Mouse (Mus musculus): ENCODE measurements around the gene Jmjd1c.
A peak's percentile ranks its signal among the peaks of the same experiment; 100 is the strongest.

Gene Jmjd1c

GRCm38 (mm10) chr10:67137437-67137836, 41.5 kb downstream of the Jmjd1c start:
- no peak for DNase-seq

DNA sequence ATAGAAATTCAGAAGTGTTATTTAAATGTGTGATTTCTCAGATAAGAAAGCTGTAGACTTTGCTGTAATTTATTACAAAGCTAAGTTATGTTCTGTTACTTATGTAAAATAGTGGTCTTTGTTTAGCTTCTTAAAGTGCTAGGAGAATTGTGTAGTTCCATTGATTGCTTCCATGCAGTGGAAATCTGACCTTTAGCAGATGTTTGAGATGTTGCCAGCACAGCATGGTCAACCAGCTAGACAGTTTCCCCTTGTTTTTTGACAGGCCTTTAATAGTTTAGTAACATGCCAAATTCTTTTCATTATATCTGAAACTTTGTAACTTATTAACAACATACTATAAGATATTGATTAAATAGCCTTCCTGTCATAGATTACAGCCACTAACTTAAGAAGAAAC, 47.7 kb downstream of the Jmjd1c start:
- DNase-seq: no peak

GRCm38 (mm10) chr10:67144269-67144668, 48.3 kb downstream of the Jmjd1c start:
- DNase-seq: no peak

GRCm38 (mm10) chr10:67145623-67146022, 49.7 kb downstream of the Jmjd1c start:
- DNase-seq: no peak

- DNase-seq: no peak
Observed at GRCm38 (mm10) chr10:67151766-67152165, 55.8 kb downstream of the Jmjd1c start.

DNA sequence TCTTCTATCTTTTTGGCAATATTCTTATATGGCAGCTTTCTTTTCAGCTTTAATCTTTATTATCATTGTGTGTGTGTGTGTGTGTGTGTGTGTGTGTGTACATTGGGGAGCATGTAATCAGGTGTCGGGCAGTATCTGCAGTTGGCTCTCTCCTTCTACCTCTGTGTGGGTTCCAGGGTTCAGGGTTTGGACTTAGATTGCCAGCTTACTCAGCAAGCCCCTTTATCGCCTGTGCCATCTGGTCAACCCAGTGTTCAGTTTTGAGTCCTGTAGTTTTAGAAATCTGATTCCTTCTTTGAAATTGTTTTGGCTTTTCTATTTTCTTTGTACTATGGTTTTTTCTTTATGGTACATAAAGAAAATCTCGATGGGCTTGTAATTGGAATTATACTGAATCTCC, 58.7 kb downstream of the Jmjd1c start:
- no peak for DNase-seq

DNA sequence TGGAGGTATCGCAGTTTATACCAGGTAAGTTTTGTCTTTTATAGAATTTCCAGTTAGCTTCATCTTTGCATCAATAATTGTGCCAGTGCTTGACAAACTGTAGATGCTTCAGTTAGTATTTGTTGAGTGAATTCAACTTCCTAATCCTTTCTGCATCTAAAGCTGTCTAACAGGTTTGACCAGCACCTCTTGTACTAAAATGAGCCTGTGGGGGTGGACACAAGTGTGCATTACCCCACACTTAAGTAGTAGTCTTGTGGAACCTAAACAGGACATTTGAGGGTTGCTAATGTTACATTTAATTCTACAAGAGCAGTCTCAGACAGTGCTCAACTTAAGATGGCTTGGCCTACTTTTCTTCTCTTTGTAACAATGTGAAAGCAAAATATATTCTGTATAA, 78.1 kb downstream of the Jmjd1c start:
- no peak for DNase-seq

DNA sequence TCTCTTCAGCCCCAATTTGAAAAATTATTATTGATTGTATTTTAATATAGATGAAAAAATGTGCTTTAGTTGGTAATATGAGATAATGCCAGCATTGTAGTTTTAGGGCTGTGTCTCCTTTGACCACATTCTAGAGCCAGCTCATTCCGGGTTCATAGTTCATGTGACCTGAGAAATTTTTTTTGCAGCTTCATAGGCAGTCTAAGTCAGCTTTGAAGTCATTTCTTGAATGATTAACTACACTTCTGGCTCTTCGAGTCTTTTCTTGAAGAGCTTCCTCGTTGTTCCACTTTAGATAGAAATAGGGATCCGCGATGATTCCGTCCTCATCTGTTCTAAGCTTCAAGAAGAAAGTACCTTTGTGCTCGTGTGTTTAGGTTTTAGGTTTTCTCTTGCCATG, 80.1 kb downstream of the Jmjd1c start:
- DNase-seq: no peak

DNA sequence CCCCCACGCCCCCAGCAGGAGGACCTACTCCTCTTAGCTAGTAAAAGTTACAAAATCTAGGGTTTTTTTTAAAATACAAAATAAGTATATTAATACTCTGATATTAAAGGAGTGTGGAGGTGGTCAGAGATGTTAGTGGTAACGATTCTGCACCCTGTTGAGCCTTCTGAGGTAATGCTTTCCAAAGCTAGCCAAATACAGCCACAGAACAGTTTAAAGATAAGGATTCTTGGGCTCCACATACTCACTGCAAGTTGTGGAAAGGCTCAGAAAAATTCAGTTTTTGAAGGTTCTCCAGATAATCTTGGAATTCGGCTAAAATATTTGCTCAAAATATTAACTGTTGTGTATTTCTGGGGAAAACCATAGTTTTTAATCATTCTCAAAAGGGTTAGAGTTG, 81.0 kb downstream of the Jmjd1c start:
- no peak for DNase-seq

DNA sequence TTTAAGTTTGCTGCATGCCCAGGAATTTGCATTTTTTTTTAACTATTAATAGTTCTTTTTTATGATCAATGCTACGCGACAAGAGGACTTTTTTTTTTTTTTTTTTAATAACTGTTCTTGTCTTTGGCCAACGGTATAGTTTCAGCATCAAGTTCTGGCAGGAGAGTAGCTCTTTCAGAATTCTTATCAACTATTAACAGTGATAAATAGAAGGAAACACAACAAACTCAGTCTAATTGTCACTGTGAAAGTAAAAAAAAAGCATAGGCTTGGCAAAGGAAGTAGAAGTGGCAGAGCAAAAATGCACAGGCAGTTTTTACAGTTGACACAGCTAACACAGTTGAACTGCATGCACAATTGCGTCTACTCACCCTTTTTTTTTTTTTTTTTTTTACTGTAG, 81.5 kb downstream of the Jmjd1c start:
- DNase-seq: no peak

- no peak for DNase-seq
Observed at GRCm38 (mm10) chr10:67180021-67180420, 84.1 kb downstream of the Jmjd1c start.

DNA sequence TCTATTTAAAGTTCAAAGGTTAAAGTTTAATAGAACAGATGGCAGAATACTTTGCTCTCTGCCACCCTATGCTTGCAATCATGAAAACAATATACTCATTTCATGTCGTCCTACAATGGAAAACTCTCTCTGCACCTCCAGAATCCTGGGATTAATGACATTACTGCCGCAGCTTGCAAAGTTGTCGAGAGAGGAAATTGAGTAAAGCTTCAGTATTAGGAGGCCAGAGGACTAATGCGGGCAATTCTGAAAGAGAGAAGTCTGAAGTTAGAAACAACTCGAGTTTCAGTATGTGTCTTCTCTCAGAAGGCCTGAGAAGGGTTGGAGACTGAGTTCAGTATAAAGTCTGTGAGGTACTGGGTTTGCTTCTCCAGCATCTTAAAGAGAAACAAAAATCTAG, 84.9 kb downstream of the Jmjd1c start:
- DNase-seq: no peak

- DNase-seq: no peak
Observed at GRCm38 (mm10) chr10:67182651-67183050, 86.7 kb downstream of the Jmjd1c start.

DNA sequence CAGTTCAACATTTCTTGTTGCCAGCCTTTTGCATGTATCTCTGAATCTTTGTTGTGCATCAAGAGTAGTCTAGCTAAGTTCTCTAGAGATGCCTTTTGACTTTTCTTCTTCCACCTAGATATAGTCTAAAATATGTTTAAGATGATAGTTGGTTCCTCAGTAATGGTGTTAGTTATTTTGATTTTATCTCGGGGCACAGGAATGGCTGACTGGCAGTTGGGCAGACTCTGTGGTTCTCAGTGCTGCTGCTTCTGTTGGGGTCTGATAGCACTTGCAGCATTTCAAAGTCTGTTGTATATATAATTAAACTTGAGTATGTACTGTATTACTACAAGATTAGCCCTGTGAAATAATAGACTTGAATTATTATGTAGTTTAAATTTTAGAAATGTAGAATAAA, 87.2 kb downstream of the Jmjd1c start:
- no peak for DNase-seq

DNA sequence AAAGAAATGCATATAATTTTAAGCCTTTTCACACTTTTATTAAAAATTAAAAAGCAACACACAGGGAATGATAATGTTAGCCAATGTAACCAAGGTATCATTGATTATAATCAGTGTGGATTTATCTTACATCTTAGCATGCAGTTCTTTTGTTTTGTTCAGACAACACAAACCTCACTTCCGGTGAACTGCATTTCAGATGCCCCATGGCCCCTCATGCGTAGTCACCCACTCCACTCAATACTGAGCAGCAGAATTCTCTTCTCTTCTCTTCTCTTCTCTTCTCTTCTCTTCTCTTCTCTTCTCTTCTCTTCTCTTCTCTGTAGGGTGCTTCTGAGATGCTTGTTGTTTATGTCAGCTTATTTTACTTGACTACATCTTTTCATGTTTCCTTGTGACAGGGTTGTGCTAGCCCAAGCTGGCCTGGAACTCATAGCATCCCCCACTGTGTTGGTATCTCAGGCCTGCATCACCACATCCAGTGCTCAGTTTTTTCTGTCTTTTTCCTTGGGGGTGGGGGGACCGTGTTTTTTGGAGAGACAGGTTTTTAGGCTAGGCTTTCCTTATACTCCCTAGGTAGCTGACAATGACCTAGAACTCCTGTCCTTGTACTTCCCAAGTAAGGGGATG, 88.6 kb downstream of the Jmjd1c start:
- DNase-seq: no peak

DNA sequence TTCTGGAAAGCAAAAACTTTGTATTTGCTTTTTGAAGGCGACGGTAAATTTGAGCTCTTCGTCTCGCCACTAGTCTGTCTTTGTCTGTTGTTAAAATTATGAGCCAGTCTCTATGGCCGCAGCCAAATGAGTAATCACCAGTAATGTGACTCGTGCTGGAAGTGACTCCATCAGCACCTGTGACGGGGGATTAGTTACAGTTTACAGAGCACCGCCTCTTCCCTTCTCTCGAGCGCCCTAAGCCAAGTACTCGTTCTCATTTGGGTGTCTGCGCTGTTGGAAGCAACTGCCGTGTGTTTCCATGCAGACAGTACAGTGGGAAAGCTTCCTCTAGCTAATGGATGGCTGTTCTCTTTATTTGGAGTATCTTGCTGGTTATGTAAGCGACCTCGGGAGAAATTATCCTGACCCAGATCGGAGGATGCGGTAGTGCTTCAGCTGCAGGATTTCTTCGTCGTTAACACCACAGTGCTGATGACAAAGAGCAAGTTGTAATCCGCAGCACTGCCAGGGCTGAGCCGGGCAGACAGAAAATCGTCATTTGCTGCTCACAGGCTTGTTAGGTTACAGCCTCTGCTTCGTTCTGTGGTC, 89.7 kb downstream of the Jmjd1c start:
- peak; percentile 76 for DNase-seq

- no peak for DNase-seq
Observed at GRCm38 (mm10) chr10:67186489-67186888, 90.6 kb downstream of the Jmjd1c start.

DNA sequence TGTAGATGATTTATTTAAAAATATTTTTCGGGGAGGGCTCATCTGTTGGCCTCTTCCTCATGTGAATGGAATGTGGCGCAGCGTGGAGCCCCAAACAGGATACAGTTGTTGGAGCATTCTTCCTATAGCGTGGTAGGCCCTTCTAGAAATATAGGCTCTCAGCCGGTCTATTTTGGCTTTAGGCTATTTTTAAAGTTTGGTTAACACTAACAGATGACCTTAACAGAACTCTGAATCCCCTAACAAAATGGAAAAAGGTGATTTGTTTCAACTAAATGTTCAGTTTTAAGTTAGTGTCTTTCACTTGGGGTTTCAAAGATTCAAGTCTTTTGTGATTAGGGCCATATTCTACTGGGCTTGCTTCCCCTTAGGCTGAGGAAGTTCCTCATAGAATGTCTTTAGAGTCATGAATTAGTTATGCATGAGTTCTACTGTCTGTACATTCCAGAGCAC, 91.1 kb downstream of the Jmjd1c start:
- no peak for DNase-seq

DNA sequence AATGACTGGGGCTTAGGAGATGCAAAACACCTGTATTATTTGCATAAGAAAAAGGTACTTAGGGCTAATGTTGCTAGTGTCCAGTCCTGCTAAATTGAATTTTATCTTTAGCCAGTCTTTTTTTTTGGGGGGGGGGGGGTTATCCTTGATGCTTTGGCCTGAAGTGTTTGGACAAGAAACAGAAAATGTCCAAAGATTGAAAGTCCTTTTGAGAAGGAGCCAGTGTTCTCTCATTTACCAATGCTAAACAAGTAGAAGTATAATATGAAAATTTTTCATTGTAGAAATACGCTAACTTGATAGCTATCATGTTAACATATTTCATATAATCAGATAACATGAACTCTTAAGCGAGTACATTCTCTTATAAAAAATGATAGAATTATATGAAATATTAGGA, 92.0 kb downstream of the Jmjd1c start:
- no peak for DNase-seq

- DNase-seq: no peak
Observed at GRCm38 (mm10) chr10:67189057-67189456, 93.1 kb downstream of the Jmjd1c start.

GRCm38 (mm10) chr10:67190261-67190660, 94.3 kb downstream of the Jmjd1c start:
- DNase-seq: peak; percentile 50

- no peak for DNase-seq
Observed at GRCm38 (mm10) chr10:67192366-67192765, 96.4 kb downstream of the Jmjd1c start.

- DNase-seq: no peak
Observed at GRCm38 (mm10) chr10:67193003-67193652, 97.2 kb downstream of the Jmjd1c start.

DNA sequence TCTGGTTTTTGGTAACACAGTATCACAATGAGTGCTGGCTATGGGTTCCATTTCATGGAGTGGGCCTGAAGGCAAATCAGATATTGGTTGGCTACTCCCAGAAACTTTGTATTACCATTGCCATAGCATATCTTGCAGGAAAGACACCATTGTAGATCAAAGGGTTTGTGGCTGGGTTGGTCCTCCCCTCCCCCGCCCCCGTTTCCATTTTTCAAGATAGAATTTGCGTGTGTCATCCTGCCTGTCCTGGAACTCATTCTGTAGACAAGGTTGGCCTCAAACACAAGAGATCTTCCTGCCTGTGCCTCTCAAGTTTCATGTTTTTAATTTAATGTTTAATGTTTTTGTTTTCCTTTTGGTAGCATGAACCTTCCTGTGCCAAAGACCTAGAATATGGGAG, 98.1 kb downstream of the Jmjd1c start:
- no peak for DNase-seq

DNA sequence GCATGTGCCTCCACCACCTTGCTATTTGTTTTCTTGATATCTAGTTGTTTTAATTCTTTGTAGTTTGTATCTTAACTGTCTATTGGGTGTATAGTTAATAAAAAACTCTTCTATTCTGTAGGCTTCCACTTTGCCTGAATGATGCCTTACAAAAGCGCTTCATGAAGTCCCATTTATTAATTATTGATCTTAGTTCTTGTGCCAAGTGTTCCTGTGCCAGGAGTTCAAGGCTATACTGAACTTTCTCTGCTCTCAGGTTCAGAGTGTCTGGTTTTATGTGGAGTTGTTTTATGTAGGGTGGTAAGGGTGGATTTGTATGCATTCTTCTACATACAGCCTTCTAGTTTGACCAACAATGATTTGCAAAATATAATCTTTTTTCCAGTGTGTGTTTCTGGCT, 99.7 kb downstream of the Jmjd1c start:
- DNase-seq: no peak

Data from cerebellum, adult 8-10 months (tissue).